Mouse (Mus musculus) large intestine, adult 2 months (tissue): ENCODE data around the gene Gpr61. TPM values are rescaled to one million over a fixed set of nuclear protein-coding genes. Genes with fewer than 3 reads are reported as not detected.
A peak's percentile ranks its signal among the peaks of the same experiment; 100 is the strongest.

ENCODE experiments used
- DNase-seq: peaks from one replicate; pipeline ENCODE4 v3.0.0-alpha.2; 2012; ENCODE audit warnings: low read depth, low spot score
- WGBS: fragments of 180-500 bp; shearing (Covaris S2); methylation state at CpG from one replicate; pipeline ENCODE4 v1.1.7; 2018; 5-methylcytosine and 5-hydroxymethylcytosine counted together
- polyA plus RNA-seq: library from polyadenylated mRNA; depleted of rRNA; stranded (reverse); fragments of >200 nt; gene quantifications from 2 replicates; pipeline ENCODE4 v1.2.3, GENCODE M21; 2012

Gene Gpr61
- polyA plus RNA-seq, 1 experiment: 0.04 TPM

DNA sequence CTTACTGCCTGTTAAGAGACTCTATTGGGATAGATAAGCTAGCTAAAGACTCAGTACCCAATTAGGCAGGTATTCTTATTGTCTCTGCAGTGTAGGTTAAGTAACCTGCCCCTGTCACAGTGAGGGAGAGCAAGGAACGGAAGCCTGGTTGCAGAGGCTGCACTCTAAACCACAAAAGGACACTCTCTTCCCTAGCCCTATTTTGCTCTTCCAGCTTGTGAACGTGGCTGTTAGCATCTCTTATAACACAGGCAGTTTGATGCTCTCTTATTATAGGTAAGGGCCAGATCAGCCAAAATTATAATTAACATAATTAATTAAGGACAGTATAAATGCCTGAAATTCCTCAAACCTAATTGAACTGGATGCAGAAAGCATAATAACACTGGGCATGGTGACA is 25.8 kb upstream of the Gpr61 start:
- no peak for DNase-seq
- WGBS: 64% methylated on average over 2 of the region's 2 CpGs

DNA sequence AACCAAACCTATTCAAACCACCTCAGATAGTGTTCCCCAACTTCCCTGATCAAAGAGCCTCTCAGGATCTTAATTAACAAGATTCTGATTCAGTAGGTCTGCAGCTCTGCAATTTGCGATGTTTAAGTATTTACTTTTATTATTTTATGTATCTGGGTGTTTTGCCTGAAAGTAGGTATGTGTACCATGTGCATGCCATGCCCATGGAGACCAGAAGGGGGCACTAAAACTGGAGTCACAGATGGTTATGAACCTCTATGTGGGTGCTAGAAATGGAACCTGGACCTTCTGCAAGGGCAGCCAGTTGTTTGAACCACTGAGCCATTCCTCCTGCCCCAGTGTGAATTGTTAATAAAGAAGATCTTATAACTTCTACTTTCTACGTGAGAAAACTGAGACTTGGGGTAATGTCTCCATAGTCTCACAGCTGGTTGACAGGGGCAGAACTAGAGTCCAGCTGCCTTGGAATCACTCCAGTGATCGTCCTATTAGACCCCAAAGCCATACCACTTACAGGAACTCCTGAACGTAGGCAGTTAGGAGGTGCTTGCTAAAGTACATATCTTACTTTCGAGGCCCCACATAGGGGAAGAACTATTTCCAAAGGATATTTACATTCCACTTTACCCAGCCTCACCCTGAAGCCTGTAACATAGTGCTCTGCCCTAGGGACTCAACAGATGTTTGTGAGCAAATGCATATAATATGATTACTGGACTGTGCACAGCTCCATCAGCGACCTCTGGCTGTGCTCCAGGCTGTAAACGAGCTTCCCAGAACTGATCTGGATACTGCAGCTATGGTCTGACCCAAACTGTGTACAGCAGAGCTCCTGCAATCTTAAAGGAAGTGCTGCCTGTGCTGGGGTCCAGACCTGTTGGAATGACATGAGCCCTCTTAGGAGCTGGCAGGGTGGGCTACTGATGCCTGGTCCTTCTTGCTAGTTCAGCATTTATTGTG is 24.4 kb upstream of the Gpr61 start:
- WGBS: 39% methylated on average over 7 of the region's 7 CpGs
- no peak for DNase-seq

DNA sequence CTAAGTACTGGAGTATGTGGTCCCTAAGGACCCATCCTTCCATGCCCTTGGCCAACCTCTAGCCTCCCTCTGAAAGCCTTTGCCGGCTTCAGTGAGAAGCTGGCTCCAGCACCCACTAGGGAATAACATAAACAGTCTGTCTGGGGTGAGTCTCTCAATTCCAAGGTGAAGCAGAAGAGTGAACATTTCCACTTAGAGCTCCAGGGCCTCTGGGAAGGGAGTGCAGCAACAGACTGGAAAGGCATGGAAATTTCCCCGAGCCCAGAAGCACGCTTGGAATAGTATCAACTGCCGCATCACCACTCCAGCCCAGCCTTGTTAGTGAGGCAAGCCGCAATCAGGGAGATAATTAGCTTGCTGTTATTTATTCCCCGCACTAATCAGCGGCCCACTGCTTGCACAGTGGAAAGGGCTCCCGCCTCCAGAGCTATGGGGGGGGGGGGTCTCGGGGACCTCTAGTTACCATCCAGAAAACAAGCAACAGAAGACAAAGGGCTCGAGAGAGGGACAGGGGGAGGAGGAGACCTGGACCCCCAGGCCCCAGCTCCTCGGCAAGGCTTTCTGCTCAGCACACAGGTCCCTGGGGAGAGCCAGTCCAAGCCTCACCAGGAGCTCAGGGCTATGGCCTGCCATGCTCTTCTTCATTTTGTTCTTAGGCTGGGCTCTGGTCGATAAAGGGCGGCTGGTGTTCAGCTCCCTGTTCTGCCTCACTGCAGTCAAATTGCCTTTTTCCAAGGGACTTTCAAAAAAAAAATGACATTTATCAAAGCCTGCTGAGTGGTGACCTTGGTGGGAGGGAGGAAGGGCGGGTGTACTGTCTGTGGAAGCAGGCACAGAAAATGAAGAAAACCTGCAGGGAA is 20.2 kb upstream of the Gpr61 start:
- WGBS: 37% methylated on average over 14 of the region's 14 CpGs
- DNase-seq: no peak

DNA sequence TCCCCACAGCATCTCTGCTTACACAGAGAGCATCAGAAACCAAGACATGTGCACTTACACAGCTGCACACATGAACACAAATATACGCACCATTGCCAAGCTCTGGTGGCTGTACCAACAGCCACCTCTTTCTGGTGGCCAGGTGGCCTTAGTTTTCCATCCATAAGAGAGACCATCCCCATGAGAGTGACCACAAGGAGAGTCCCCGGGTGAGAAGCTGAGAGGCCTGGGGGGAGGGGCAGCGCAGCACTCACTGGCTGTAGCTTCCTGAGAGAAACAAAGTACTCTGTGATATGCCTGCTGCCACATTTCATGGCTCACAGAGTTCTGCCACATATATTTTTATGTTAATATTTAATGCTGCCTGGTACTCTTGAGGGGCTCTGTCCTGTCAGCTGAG is 14.5 kb upstream of the Gpr61 start:
- 60% methylated on average over 3 of the region's 3 CpGs for WGBS
- DNase-seq: no peak

DNA sequence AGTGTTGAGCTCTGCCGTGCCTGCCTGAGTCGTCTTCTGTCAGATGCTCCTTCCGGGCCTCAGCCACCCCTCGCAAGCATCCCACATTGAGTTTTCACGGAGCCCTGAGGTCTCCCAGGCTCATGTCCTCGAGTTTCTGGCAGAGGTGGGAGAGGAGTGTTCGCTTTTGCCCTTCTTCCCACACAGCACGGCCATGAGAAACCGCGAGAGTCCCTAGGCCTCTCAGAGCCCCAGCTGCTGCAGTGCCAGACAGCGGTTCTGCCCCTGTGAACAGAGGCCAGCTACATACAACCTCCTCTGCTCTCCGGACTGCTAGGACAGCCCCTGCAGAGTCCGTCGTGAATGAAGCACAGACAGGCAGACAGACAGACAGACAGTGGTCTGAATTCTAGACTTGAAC is 12.8 kb upstream of the Gpr61 start:
- no peak for DNase-seq
- WGBS: 63% methylated on average over 14 of the region's 14 CpGs

- 44% methylated on average over 11 of the region's 11 CpGs for WGBS
- DNase-seq: no peak
These were observed 12.0 kb upstream of the Gpr61 start for GRCm38 (mm10) chr3:108166486-108167211.

DNA sequence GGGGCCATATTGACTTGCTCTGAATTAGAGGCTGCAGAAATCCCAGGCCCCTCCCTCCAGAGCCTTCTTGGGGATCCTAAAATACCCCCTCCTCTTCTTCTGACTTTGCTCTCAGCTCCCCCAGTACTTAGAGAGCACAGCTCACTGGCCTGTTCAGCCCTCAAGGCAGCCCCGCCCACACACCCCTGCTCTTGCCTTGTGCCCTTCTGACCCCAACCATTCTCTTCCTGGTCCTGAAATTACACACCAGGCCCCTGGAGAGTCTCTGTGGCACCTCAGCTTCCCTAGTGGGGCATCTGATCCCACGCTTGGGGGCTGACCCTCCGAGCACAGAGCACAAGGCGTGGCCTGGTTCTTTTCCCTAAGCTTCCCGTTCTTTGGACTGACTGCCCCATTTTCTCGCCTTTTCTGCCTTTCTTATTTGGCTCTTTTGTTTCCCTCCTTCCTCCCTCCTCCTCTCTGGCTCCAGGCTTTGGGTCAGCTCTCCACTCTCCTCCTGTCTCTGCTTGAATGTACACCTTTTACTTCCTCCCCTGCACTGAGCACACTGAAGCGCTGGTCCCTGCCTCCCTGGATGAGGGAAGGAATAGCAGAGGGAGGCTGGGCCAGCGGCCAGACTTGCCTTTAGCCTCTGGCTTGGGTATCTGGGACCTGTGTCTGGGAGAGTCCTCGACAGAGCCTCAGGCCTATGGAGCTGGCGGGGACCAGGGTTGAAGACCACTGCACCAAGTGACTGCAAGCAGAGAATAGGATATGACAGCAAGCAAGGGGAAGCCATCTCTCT is 11.0 kb upstream of the Gpr61 start:
- WGBS: 43% methylated on average over 10 of the region's 10 CpGs
- DNase-seq: no peak

GRCm38 (mm10) chr3:108164807-108165206 is 10.1 kb upstream of the Gpr61 start:
- WGBS: 14% methylated on average over 9 of the region's 9 CpGs
- DNase-seq: peak; percentile 59

DNA sequence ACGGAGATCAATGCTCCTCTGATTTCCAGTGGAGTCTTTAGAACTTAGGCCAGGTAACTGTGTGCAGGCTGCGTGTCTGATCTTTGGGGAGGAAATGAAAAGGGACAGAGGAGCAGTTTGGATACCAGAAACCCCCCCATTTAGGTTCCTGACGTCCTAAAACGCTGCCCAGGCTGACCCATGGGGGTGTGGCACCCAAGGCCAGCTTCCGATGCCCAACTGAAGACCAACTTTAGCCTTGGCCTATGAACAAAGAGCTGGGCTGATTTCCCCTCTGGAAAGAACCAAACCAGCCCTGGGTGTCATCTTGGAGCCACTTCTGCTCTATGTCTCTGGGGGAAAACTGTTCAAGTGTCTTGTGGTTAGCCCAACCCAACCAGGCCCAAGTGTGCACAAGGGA is 9.4 kb upstream of the Gpr61 start:
- WGBS: 55% methylated on average over 5 of the region's 5 CpGs
- no peak for DNase-seq

DNA sequence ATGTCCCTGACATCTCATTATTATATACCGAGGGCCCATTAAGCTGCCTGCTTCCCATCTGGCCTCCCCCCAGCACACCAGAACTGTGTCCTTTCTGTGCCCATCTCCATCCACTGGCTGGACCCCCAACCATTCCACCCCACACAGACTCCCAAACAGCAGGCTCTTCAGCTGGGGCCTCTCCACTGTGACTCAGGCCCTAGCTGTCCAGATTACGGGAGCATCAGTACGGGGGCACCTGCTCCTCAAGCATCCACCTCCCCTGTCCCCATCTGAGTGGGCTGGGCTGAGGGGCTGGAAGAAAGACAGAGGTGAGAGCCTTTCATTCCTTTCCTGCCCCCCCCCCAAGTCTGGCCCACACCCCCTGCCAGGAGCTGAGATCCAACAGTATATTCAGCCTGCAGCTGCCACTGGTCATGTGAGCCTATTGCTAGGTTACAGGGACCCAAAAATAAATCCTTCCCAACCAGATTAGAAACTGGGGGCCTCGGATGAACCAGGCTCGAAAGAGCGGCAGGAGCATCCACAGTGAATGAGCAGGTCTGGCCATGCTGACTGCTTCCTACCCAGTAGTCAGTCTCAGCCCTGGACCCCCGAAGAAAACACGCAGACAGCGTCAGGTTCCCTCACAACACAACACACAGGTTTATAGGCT is 3.8 kb upstream of the Gpr61 start:
- WGBS: 78% methylated on average over 9 of the region's 9 CpGs
- no peak for DNase-seq

GRCm38 (mm10) chr3:108152290-108152689 is 2.4 kb downstream of the Gpr61 start:
- no peak for DNase-seq
- 85% methylated on average over 3 of the region's 3 CpGs for WGBS

GRCm38 (mm10) chr3:108147386-108148235 is 7.1 kb downstream of the Gpr61 start:
- 40% methylated on average over 11 of the region's 11 CpGs for WGBS
- peak; percentile 91 for DNase-seq

- WGBS: 41% methylated on average over 5 of the region's 5 CpGs
These were observed 8.0 kb downstream of the Gpr61 start for GRCm38 (mm10) chr3:108146671-108147070.

GRCm38 (mm10) chr3:108145534-108146445 is 8.9 kb downstream of the Gpr61 start, which contains the start of gene Gnai3:
Gnai3 (minus strand) TSS chr3:108146146.
- peak; percentile 81 for DNase-seq
- WGBS: under 1% methylated on average over 63 of the region's 63 CpGs

More at GRCm38 (mm10) chr3:108146671-108147070, 8.0 kb downstream of the Gpr61 start:
- DNase-seq: no peak

DNA sequence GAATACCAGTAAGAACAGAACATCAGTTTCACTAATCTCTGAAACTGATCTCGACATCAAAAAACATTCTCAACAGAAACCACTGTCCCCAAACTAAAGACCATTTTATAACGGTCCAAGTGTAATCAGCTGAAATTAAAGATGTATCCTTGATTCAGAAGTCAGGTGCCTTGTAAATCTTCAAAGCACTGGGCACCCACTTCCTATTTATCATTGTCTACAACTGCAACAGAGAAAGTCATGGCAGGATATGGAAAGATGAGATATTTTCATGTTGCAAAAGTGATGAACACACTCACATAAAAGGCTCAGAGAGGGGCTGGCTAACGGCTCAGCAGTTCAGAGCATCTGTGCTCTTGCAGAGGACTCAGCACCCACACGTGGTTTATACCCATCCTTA is 13.9 kb downstream of the Gpr61 start:
- 60% methylated on average over 4 of the region's 4 CpGs for WGBS
- no peak for DNase-seq

DNA sequence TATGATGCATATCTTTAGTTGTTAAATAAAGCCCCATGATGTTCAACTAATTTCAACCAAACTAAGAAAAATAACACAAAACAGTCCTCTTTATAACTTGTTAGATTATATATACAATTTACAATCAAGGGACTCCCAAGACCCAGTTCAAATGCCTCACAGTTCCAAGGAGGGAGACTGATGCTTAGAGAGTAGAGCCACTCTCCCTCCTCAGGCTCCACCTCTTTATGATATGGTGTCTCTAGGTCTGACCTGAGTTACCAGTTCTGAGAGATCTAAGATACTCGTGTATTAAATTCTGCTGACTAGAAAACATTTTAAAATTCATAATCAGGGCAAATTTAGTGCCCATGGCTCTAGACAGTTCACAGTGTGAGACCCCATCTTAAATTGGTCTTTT is 15.6 kb downstream of the Gpr61 start:
- WGBS: 25% methylated on average over 1 of the region's 1 CpGs
- no peak for DNase-seq

DNA sequence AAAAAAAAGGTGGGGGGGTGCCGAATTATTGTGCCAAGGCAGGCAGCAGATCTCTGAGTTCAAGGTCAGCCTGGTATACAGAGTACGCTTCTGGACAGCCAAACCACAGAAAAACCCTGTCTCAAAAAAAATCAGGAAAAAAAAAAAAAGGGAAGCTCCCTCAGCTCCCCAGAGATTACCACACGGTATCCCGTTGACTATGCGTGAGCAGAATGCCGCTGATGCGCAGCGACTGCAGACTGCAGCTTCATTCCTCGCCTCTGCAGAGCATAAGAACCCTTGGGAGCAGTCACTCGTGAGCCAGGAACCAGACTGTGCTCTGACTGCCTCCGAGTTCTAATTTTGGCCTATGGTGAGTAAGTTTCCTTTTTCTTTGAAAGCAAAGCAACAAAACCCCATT is 20.0 kb downstream of the Gpr61 start:
- WGBS: 77% methylated on average over 11 of the region's 11 CpGs
- no peak for DNase-seq
